ENCODE assay signal across 27 mouse cellular contexts in genomic region chr1:189513358-189513757, GRCm38 (mm10).
"Had no signal": no experiment of that assay in that cellular context is flagged by ENCODE, and none has a peak within 500 bp of the region (broad histone marks: within the 10 kb centered on the region; RNA-seq: fewer than 3 reads in every experiment).

No protein-coding gene starts in this region.

- H3K4me2 ChIP-seq: embryonic facial prominence, embryonic 12.5 days; embryonic facial prominence, embryonic 13.5 days; embryonic facial prominence, embryonic 15.5 days; forebrain, embryonic 12.5 days; forebrain, embryonic 13.5 days; forebrain, embryonic 15.5 days had no signal

- H3K27me3 ChIP-seq: embryonic facial prominence, embryonic 12.5 days; embryonic facial prominence, embryonic 13.5 days; embryonic facial prominence, embryonic 15.5 days; forebrain, embryonic 12.5 days; forebrain, embryonic 13.5 days; forebrain, embryonic 15.5 days had no signal

- ATAC-seq: forebrain, embryonic 13.5 days; forebrain, embryonic 14.5 days; forebrain, embryonic 15.5 days; forebrain, embryonic 16.5 days; forebrain, postnatal 0 days had no signal

- DNase-seq: cerebellum, adult 8-10 months; cerebellum, adult 9-10 months; cerebellum, adult 9-11 months; cerebellum, postnatal 10 days; cerebellum, postnatal 14 days; cerebellum, postnatal 25 days; cerebellum, postnatal 36 days; embryo, embryonic 11 days; forebrain, postnatal 0 days; gastrocnemius, adult 2 months; gastrocnemius, postnatal 10 days; gastrocnemius, postnatal 14 days; gastrocnemius, postnatal 25 days; gastrocnemius, postnatal 36 days; heart, adult 18-20 months; heart, adult 2 months had no signal

- H3K9ac ChIP-seq: embryonic facial prominence, embryonic 12.5 days; embryonic facial prominence, embryonic 13.5 days; embryonic facial prominence, embryonic 15.5 days; forebrain, embryonic 12.5 days; forebrain, embryonic 13.5 days; forebrain, embryonic 15.5 days; forebrain, postnatal 0 days had no signal

- H3K27ac ChIP-seq: embryonic facial prominence, embryonic 10.5 days; embryonic facial prominence, embryonic 12.5 days; embryonic facial prominence, embryonic 13.5 days; embryonic facial prominence, embryonic 15.5 days; forebrain, embryonic 10.5 days; forebrain, embryonic 12.5 days; forebrain, embryonic 13.5 days; forebrain, embryonic 15.5 days; gastrocnemius, adult 2 months; heart, adult 2 months had no signal

- H3K4me3 ChIP-seq: embryonic facial prominence, embryonic 10.5 days; embryonic facial prominence, embryonic 12.5 days; embryonic facial prominence, embryonic 13.5 days; embryonic facial prominence, embryonic 15.5 days; erythroblast, embryonic 14.5 days; forebrain, embryonic 10.5 days; forebrain, embryonic 12.5 days; forebrain, embryonic 13.5 days; forebrain, embryonic 15.5 days; gastrocnemius, adult 2 months; heart, adult 2 months had no signal

- H3K36me3 ChIP-seq: embryonic facial prominence, embryonic 10.5 days; embryonic facial prominence, embryonic 12.5 days; embryonic facial prominence, embryonic 13.5 days; embryonic facial prominence, embryonic 15.5 days; forebrain, embryonic 10.5 days; forebrain, embryonic 12.5 days; forebrain, embryonic 15.5 days had no signal

- H3K4me1 ChIP-seq: embryonic facial prominence, embryonic 10.5 days; embryonic facial prominence, embryonic 12.5 days; embryonic facial prominence, embryonic 13.5 days; embryonic facial prominence, embryonic 15.5 days; forebrain, embryonic 10.5 days; forebrain, embryonic 12.5 days; forebrain, embryonic 13.5 days; forebrain, embryonic 15.5 days had no signal
